Mouse (Mus musculus) spleen, postnatal 4 days (tissue): Measurements from ENCODE around the gene Zfp11.
A peak's percentile ranks its signal among the peaks of the same experiment; 100 is the strongest.
"Not testable (repeated sequence)": the region's sequence is repeated elsewhere in the genome, so short reads cannot be mapped to it uniquely, and the experiment has no call there.

Source experiments
- DNase-seq, 2 experiments: peaks; one replicate each; pipeline ENCODE4 v3.0.0; 2022; ENCODE audit warnings: low spot score in 2 of 2

The Zfp11 gene

DNA sequence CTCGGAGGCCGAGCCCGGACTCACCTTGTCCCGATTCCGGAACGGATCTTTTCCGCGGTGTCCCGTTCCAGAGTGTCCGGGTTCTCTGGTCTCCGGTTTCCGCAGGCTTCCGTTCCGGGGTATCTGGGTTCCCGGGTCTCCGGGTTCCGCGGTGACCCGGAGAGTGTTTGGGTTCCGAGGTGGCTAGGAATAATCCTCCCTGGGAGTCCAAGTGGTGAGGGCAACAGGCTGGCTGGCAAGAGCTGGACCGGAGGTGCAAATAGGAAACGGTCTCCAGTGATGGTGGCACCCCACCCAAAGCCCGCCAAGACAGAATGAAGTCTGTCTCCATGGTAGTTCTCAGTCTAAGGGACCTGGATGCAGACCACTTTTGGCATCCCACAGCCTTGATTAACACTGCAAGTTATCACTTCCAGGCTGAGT, at the start of gene Zfp11:
Gene Zfp11 (minus strand): TSS at position 64 of the 423 bp plus-strand sequence.
- DNase-seq, result peak; percentile 73 to 88

DNA sequence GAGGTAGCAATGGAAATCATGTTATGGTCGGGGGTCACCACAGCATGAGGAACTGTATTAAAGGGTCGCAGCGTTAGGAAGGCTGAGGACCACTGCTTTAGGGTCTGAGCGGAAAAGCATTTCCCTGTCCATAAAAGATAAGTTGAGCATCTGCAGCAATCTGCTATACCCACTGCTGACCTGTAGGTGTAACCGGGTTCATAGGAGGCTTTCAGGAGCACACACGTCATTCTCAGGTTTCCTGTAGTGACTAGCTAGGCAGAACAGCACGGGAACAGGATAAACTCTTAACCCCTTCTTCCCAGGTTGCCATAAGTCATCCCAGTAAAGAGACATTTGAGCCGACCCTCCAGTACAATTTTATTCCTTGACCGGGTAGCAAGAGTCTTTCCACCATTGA, 47.1 kb upstream of the Zfp11 start:
- no peak for DNase-seq

DNA sequence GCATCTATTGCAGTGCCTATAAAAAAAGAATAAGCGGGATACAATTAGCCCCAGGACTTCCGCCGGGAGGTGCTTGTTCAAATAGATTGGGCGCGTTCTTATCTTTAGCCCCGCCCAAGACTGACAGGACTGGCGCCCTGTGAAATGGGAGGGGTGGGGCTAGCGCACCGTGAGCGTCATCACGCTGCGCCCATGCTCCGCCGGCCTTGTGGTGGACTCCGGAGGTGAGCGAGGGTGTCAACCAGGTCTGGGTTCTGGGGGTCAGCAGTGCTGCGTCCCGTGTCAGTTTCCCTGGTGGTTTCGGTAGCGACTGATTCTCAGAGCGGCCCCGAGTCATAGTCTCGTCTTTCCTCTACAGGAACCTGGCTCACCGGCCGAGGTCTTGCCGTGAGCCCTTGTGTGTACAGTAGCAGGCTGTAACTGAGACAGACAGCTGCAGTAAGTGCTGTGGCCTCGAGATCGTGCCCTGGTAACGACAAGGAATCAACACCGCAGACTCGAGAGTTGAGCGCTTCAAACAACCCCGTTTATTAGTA, 45.5 kb upstream of the Zfp11 start, which contains the start of gene Mrps17:
Gene Mrps17 (plus strand): TSS at position 172 of the 536 bp plus-strand sequence.
- peak; percentile 92 to 95 for DNase-seq

DNA sequence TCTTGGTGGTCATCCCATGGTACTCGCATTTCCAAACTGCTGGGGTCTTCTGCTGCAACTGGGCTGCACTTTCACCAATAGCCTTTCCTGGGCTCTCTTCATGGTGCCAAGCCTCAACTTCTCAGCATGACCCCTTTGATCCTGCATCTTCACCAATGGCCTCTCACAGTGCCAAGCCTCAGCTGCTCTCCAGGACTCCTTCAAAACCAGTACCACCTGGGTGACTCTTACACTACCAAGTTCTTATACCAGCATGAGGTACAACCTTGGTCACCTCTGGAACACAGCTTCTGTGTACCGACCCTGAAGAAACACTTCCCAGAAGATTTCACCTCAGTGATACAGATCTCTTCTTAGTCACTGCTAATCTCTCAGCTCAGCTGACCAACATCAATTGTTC, 38.5 kb upstream of the Zfp11 start, which contains the start of gene Sept14:
Gene Sept14 (minus strand): TSS at position 101 of the 400 bp plus-strand sequence.
- no peak for DNase-seq

DNA sequence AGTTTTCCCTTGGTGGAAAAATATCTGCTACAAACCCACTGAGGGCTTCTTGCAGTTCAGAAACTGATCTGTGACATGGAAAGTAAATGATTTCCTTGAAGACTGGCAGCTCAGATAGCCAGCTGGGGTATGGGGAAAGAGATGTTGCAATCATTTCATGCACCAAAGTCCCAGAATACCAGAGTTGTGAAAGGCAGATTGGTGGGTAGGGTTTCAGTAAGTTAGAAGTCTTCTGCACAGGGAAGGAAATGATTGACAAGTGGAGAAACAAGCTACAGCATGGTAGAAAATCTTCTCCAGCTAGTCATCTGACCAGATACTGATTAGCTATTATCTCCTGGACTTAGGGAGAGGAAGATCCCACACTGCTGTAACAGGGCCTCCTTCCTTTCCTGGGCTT, 33.5 kb upstream of the Zfp11 start:
- DNase-seq, result peak in 1 of 2 experiments; percentile 33

DNA sequence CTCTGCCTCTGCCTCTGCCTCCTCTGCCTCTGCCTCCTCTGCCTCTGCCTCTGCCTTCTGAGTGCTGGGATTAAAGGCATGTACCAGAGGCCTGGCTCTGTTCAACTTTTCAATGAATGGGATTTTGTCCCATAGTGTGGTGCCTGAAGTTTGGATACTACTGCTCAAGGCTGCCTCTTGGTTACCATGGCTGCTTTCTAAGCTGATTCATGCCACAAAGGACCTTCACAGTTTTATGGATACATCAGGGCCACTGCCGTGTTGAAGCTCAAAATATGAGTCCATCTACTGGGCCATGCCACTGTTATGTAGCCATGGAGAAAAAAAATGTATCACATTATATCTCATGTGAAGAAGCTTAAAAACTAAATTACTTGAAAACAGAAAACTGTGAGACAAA, 31.8 kb upstream of the Zfp11 start:
- no peak for DNase-seq

DNA sequence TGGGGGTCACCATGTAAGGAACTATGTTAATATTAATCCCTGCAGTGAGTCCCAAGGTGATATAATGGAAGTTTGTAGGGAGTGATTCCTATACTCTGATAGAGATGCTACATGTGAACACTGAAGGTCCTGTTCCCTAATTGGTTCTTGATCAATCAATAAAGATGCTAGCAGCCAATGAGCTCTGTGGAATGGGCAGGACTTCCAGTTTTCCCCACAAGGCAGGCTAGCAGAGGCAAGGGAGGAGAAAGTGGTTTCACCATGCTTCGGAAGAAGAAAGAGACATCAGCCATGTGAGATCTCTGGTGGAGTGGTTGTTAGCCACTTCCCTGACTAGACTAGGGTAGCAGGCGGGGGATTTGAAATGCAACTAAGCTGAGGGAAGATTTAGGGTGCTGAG, 30.6 kb upstream of the Zfp11 start:
- no peak for DNase-seq

DNA sequence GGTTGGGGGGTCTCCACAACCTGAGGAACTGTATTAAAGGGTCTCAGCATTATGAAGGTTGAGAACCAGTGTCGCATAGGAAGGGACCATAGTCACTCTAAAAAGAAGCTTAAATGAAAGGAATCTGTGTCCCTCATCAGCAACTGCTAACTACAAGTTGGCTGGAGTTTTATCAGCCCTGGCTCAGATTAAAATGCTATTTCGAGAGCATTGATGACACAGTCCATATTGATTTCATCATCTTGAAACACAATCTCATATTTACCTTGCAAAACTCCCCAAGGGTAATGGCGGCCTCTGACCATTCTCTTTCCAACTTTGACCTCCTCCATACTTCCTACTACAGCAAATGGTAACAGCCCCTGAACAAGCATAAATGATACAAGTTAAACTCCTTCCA, 20.6 kb upstream of the Zfp11 start:
- no peak for DNase-seq

DNA sequence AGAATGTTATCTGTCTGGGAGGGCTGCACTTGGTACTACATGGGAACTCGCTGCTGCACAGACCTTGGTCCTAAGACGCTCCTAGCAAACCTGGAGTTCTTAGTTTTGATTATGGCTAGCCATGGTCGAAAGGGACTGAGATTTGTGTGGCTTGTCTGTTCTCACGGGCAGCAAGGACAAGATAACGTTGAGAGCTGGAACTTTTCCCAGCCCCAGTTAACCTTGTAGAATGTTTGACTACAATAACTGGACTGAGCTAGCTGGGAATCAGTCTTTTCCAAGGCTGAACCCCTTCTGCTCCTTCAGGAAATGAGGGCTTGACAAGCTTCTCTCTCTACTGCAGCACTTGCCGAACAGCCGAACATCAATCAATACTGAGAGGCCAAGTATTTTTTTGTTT, 17.7 kb upstream of the Zfp11 start:
- DNase-seq, result no peak

DNA sequence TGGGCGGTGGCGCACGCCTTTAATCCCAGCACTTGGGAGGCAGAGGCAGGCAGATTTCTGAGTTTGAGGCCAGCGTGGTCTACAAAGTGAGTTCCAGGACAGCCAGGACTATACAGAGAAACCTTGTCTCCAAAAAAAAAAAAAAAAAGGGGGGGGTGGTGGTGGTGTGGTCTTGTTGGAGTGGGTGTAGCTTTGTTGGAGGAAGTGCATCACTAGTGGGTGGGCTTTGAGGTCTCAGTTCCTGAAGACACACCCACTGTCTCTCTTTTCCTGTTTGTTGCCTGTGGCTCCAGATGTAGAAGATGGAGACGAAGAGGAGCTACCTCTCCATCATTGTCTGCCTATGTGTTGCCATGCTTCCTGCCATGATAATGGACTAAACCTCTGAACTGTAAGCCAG, 15.2 kb upstream of the Zfp11 start:
- not testable (repeated sequence) for DNase-seq

DNA sequence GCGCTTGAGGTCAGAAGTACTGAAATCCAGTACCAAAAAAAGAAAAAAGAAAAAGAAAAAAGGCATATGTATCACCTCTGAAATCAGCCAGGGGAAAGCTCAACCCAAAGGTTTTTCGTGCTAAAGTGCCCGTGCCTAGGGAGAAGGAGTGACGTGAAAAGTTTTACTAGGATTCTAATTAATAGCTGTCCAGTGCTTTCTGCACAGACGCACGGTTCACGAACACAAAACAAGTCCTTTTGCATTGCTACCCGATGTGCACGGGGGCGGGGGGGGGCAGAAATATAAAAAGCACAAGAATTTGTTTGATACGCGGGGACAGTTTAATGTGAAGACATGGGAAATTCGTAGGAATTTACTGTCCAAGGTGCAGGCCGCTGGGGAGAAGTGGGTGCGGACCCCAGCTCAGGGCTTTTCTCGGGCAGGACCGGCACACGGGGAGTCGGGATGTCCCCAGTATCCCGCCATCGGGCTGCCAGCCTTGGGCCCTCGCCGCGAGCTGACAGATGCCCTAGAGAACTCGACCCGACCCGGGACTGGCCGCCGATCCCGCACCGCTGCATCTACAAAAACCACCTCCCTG, 355 bp downstream of the Zfp11 start:
- DNase-seq, result no peak

DNA sequence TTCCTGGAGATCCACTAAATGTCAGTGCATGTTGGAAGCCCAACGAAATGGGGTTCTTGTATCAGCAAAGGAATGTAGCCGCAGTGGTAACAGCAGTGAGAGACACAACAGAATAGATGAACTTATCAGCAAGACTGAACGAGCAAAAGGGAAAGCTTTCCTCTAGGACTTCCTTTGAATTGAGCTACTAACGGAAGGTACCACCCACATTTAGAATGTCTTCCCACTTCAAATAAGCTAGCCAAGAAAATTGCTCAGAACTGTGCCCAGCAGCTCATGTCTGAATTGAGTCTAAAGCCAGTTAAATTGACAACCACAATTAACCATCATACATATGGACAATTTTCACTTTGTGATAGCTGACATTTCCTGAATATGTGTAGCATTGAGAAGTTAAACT, 2.0 kb downstream of the Zfp11 start:
- no peak for DNase-seq

DNA sequence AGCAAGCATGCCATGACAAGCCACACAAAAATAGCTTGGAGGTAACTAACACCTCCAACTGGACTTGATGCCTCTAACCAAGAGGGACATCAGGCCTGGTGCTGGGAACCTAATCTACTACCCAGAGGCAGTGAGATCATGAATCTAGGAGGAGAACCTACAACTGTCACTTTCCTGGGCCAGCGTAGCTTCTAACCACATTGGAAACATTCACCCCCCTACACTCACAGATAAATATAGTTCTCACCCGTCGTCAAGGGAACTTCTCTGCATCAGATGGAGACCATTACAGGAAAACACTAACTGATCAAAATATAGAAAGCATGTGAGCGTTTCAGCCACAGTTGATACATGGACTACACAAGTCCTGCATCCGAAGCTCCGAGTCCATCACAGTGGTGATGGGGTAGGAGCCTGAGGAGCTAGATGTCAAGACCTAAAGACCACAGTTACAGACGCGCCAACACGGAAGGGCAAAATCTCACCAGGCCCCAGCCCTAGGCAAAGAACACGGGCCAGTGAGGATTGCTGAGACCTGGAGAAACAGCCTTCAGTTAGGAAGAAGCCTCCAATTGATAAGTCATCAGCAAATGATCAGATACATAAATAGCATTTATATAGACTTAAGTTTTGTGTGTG, 3.5 kb downstream of the Zfp11 start:
- no peak for DNase-seq

DNA sequence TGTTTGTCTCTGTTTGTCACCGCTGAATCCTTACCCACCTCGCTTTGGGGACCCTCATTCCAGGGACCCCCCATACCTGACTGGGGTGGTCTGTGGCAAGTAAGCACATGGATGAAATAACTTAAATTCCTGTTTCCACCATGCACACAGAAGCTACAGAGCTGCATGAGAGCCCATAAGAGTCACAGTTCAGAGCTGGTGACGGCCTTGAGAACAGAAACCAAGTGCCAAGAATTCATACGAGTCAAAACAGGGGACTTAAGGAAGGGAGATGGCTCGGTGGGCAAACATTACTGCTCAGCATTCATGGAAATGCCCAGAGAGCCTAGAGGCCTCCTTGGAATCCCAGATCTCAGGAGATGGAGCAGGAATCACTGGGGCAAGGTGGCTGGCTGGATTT, 5.8 kb downstream of the Zfp11 start:
- DNase-seq, result no peak

DNA sequence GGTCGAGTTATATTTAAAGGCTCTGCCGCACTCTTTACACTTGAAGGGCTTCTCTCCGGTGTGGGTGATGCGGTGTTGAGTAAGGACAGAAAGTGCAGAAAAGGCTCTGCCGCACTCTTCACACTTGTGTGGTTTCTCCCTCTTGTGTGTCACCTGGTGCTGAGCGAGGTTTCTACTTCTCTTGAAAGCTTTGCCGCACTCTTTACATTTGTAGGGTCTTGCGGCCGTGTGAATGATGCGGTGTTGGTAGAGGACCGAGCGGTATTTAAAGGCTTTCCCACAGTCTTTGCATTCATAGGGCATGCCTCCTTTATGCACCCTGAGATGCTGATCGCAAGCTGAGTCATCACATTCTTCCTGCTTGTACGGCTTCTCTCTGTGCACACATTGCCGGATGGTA, 12.0 kb downstream of the Zfp11 start:
- DNase-seq, result no peak

DNA sequence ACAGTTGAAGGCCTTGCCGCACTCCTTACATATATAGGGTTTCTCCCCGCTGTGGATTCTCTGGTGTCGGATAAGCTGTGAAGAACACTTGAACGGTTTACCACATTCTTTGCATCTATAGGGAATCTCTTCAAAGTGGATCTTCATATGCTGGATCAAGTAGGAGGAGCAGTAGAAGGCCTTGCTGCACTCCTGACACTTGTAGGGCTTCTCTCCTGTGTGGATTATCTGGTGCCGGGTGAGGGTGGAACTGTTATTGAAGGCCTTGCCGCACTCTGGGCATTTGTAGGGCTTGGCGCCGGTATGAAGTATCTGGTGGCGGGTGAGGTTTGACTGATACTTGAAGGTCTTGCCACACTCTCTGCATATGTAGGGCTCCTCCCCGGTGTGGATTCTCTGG, 12.9 kb downstream of the Zfp11 start:
- DNase-seq, result no peak

DNA sequence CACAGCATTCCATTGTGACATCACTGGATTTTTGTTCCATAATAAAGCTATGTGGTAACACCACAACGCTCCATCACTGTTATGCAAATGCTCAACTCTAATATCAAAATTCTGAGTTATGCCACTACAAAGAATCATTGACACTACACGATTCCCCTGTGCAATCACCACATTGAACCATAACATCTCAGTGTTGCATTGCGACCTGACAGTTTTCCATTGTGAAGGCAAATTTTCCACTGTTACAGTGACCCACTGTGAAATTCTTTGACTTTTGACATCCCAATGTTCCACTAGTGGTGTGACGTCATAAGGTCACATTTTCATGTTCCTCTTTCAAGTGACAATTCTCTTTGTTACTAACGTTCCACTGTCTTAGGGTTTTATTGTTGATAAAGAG, 19.0 kb downstream of the Zfp11 start:
- no peak for DNase-seq

DNA sequence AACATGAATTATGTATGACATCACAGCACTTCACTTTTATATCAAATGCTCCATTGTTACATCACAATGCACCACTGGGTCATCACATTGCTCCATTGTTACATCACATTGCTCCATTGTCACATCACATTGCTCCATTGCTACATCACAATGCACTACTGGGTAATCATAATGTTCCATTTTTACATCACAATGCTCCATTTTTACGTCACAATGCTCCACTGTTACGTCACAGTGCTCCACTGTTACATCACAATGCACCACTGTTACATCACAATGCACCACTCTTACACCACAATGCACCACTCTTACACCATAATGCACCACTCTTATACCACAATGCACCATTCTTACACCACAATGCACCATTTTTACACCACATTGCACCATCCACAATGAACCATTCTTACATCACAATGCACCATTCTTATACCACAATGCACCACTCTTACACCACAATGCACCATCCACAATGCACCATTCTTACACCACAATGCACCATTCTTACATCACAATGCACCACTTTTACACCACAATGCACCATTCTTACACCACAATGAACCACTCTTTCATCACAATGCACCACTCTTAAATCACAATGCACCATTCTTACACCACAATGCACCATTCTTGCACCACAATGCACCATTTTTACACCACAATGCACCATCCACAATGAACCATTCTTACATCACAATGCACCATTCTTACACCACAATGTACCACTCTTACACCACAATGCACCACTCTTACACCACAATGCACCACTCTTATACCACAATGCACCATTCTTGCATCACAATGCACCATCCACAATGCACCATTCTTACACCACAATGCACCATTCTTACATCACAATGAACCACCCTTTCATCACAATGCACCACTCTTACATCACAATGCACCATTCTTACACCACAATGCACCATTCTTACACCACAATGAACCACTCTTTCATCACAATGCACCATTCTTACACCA, 37.3 kb downstream of the Zfp11 start:
- not testable (repeated sequence) for DNase-seq

DNA sequence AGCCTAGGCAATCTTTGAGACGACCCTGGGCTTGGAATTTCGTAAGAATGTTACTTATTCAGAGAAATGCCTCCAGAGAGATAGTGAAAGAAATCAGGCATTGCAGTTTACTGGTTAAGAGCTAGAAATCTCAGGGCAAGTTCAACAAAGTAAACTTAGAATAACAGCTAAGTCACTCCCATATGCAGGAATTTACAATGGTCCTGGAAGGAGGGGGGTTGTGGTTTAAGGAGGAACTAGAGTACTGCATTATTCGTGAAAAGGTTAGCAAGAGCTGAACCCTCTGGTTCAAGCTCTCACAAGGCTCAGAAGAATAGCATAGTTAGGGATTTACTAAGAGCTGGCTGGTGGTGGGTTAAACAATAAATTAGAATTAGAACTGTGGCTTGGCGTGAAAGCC, 43.3 kb downstream of the Zfp11 start:
- DNase-seq, result not testable (repeated sequence)

DNA sequence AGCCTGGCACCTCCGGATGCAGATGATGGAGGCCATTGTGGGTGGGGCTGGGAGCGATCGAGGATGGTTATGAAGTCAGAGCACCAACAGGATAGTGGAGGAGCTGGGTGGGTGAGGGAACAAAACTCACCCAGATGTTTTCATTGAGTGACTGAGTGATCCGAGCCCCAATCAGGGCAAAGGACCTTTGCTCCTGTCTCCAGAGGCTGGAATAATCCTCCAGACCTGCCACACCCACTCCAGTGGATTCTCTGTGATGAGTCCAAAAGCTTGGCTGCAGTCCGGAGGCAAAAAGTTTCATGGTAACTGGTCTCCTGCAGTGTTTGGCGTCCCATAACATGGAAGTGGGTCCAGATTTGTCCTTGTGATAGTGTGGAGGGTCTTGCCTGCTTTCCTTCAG, 43.8 kb downstream of the Zfp11 start:
- DNase-seq, result no peak

DNA sequence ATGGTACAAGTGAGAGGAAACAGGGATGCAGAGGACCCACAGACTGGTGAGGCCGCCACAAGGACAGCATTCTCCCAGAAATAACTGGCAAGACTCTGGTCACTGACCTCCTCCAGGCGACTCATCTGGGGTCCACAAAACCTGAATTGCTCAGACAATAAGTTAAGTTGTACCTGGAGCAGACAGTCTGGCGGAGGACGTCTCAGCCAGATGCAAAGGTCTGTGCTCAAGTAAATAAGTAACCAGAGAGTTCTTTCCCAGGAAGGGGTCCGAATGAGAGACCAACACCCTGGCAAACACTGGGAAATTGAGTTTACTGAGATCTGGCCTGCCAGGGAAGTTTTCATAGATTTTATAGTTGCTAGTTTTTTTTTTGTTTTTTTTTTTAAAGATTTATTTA, 48.5 kb downstream of the Zfp11 start:
- DNase-seq, result no peak

DNA sequence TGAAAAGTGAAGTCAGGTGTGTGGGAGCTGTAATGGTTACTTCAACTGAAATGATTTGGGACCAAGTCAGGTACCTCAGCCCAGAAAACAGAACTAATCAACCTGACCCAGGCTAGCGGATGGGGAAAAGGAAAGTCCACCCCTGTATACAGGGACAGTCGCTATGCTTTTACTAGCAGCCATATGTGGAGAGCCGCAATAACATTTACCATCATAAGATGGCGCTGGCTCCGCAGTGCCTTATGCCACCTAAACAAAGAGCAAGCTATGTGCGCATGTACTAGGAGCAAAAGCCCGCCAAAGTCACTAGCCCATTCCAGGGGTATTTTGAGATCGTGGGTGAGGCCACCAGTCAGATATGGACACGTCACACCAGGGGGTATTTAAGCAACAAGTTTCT, 49.3 kb downstream of the Zfp11 start:
- DNase-seq, result not testable (repeated sequence)
